Mouse (Mus musculus): ENCODE data around the gene Osbpl2.

DNA sequence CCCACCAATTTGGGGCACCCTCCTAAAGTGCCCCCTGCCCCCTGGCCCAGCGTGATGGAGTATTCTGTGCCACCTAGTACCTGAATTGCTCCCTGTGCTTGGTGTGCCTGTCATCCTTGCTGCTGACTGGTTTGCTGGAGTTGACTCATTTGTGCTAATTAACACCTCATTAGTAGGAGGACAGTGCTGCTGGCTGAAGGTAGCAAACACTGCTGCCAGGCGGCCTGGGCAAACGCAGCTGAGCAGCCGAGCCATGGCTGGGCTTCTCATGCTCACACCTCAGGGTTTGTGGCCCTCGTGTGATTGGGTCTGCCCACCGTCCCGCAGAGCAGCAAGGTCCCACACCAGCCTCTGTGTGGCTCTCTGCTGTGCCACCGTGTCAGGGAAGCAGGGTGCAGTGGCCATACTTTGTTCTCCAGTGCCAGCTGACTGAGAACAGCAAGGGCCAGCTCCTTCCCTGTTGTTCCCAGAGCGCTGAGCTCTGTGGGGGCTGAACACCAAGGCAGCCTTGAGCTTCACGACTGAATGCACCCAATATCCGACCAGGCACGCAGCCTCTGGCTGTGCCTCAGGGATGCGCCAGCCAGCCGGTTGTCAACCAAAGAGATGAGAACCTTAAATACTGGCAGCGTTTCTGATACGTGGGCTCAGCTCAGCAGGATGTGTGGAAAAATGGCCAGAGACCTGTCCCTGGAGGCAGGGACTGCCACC lies 33.0 kb upstream of the Osbpl2 start:
- no peak for TF ChIP-seq CTCF (IDR thresholded peaks at IDR 0.05; ENCODE audit: low read depth, low read length)
- no peak for TF ChIP-seq POLR2A (IDR thresholded peaks at IDR 0.05; ENCODE audit: extremely low read depth, insufficient read depth, low read length)

All from liver, adult 2 months (tissue).